Mouse (Mus musculus) MEL (cell line): ENCODE results near the gene Vangl1.
A peak's percentile ranks its signal among the peaks of the same experiment; 100 is the strongest.

Experiments
- CTCF ChIP-seq, 3 experiments: IDR thresholded peaks in 2 of 3; conservative IDR thresholded peaks in 1 of 3; 2 replicates each; pipeline ENCODE4 v1.5.1; 2011 to 2012; ENCODE audit warnings: low read length in 3 of 3, low read depth in 2 of 3, mild to moderate bottlenecking in 2 of 3, improper control_type of control experiment in 1 of 3, inconsistent platforms in 1 of 3, mixed read lengths in 1 of 3, moderate library complexity in 1 of 3; ENCODE audit not compliant: control insufficient read depth in 1 of 3, insufficient read depth in 1 of 3, poor library complexity in 1 of 3, severe bottlenecking in 1 of 3
- E2F4 ChIP-seq: IDR thresholded peaks from 2 replicates; pipeline ENCODE4 v1.6.1; 2011; ENCODE audit warnings: low read depth, low read length, improper control_type of control experiment, borderline replicate concordance
- EP300 ChIP-seq, 2 experiments: IDR thresholded peaks; 2 replicates each; pipeline ENCODE4 v1.6.1; 2011; ENCODE audit warnings: improper control_type of control experiment in 2 of 2, low read length in 2 of 2, low read depth in 1 of 2, mild to moderate bottlenecking in 1 of 2
- ETS1 ChIP-seq: IDR thresholded peaks from 2 replicates; pipeline ENCODE4 v1.6.1; 2012; ENCODE audit warnings: low read depth, mild to moderate bottlenecking, inconsistent platforms, low read length, improper control_type of control experiment, moderate library complexity
- GABPA ChIP-seq: IDR thresholded peaks from 2 replicates; pipeline ENCODE4 v1.6.1; 2012; ENCODE audit warnings: low read depth, mild to moderate bottlenecking, inconsistent platforms, low read length, improper control_type of control experiment, moderate library complexity
- GATA1 ChIP-seq: IDR thresholded peaks from 2 replicates; pipeline ENCODE4 v1.6.1; 2011; ENCODE audit warnings: low read depth, low read length, improper control_type of control experiment
- HCFC1 ChIP-seq: IDR thresholded peaks from 2 replicates; pipeline ENCODE4 v1.6.1; 2012; ENCODE audit warnings: low read depth, mild to moderate bottlenecking, inconsistent platforms, low read length, improper control_type of control experiment, moderate library complexity
- JUND ChIP-seq: IDR thresholded peaks from 2 replicates; pipeline ENCODE4 v1.6.1; 2011; ENCODE audit warnings: low read depth, mild to moderate bottlenecking, improper control_type of control experiment, low read length
- MAZ ChIP-seq: IDR thresholded peaks from 2 replicates; pipeline ENCODE4 v1.6.1; 2012; ENCODE audit warnings: low read depth, mild to moderate bottlenecking, inconsistent platforms, low read length, improper control_type of control experiment
- MEF2A ChIP-seq: IDR thresholded peaks from 2 replicates; pipeline ENCODE4 v1.6.1; 2014; ENCODE audit warnings: low read depth, mild to moderate bottlenecking, inconsistent platforms, low read length, improper control_type of control experiment; ENCODE audit not compliant: poor library complexity, insufficient replicate concordance, severe bottlenecking; ENCODE audit errors: extremely low read depth
- POLR2A ChIP-seq, 2 experiments: IDR thresholded peaks; 2 replicates each; pipeline ENCODE4 v1.6.1; 2011 to 2012; ENCODE audit warnings: low read length in 2 of 2, mild to moderate bottlenecking in 2 of 2, control low read depth in 1 of 2, improper control_type of control experiment in 1 of 2, low read depth in 1 of 2, moderate library complexity in 1 of 2; ENCODE audit not compliant: control insufficient read depth in 1 of 2, insufficient read depth in 1 of 2, poor library complexity in 1 of 2
- POLR2AphosphoS2 ChIP-seq: IDR thresholded peaks from 2 replicates; pipeline ENCODE4 v1.6.1; 2011; ENCODE audit warnings: low read length, improper control_type of control experiment
- POLR2AphosphoS5 ChIP-seq: IDR thresholded peaks from 2 replicates; pipeline ENCODE4 v1.6.1; 2012; ENCODE audit warnings: low read depth, borderline replicate concordance, mild to moderate bottlenecking, inconsistent platforms, low read length, moderate library complexity, mixed read lengths
- ZKSCAN1 ChIP-seq: IDR thresholded peaks from 2 replicates; pipeline ENCODE4 v1.6.1; 2012; ENCODE audit warnings: low read depth, mild to moderate bottlenecking, inconsistent platforms, low read length, improper control_type of control experiment, moderate library complexity

DNA sequence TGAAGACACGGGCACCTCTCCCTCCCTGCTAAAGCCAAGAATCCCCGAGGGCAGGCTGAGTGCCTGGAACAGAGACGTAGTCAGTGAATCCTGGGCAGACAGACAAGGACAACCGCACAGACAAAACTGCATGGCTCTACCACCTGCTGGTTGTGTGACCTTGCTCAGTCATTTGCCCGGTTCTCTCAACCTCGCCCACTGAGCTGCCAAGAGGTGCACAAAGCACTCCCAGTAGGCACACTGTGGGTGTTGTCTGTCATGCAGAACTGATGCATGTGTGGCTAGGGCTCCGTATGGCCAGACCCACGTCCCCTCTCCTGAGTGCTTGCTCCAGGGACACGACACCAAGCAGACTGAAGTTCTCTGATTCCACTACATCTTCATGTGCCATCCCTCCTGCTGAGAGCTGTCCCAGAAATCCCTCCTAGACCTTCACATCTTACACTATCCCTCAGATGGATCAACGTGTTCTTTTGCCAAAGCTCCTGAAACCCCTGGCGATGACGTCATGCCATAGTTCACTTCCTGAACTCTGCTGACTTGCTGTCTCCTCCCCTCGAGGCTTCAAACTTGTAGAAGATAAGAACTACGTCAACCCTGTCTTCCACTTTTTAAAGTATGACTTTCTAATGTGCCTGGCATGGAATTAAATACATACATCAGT, 45.6 kb downstream of the Vangl1 start:
- no peak for TF ChIP-seq POLR2A (IDR thresholded peaks at IDR 0.05; ENCODE audit: control insufficient read depth in 1 of 2, insufficient read depth in 1 of 2, low read depth in 1 of 2, low read length in 2 of 2, poor library complexity in 1 of 2)
- no peak for TF ChIP-seq POLR2AphosphoS2
- no peak for TF ChIP-seq EP300 (IDR thresholded peaks at IDR 0.05; ENCODE audit: low read depth in 1 of 2, low read length in 2 of 2)
- no peak for TF ChIP-seq CTCF (IDR thresholded peaks at IDR 0.05 in 2 of 3, conservative IDR thresholded peaks at IDR 0.05 in 1 of 3; ENCODE audit: control insufficient read depth in 1 of 3, insufficient read depth in 1 of 3, low read depth in 2 of 3, low read length in 3 of 3, poor library complexity in 1 of 3, severe bottlenecking in 1 of 3)
- TF ChIP-seq GABPA = no peak
- TF ChIP-seq HCFC1 = no peak
- TF ChIP-seq MAZ = no peak
- TF ChIP-seq ETS1 = 0 out of 2 replicates have a peak, but pooled peaks have one; percentile 28
- no peak for TF ChIP-seq MEF2A
- TF ChIP-seq ZKSCAN1 = no peak
- TF ChIP-seq JUND = no peak
- 0 out of 2 replicates have a peak, but pooled peaks have one; percentile 21 for TF ChIP-seq GATA1
- TF ChIP-seq POLR2AphosphoS5 = no peak
- no peak for TF ChIP-seq E2F4
